8 mouse cellular contexts compared by ENCODE assay signal in the genomic region with DNA sequence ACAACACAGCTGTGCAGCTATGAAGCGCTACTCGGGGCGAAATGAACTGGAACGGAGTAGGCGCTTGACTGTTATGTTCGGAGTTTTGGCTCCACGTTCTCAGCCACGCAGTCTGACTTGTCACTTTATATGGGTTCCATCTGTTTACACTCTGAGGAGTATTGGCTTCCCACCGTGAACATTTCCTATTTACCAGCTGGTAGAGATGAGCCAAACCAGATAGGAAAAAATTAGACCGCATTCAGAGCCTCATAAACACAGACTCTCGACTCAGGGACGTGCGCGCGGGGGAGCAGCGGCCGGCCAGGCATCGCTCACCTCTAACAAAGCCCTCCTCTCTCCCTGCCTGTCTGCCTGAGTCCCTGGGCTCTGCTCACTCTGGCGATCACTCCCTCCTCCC.
DNase-seq lines count a peak whose midpoint lies in the region; ATAC-seq and TF ChIP-seq lines count a peak whose summit lies in the region.

No protein-coding gene starts in this region.

- 3% methylated on average over 19 of the region's 19 CpGs for WGBS in forebrain, postnatal 0 days
- WGBS in hindbrain, embryonic 16.5 days: 5% methylated on average over 19 of the region's 19 CpGs
- WGBS in lung, embryonic 15.5 days: 13% methylated on average over 19 of the region's 19 CpGs

- no peak for TF ChIP-seq CTCF in forebrain, postnatal 0 days (IDR thresholded peaks at IDR 0.05; ENCODE audit: low read depth)

- H3K9me3 ChIP-seq in forebrain, postnatal 0 days (ENCODE audit: low read length): no peaks in the 10 kb centered on the region
- H3K9me3 ChIP-seq in hindbrain, embryonic 16.5 days (ENCODE audit: control insufficient read depth, low read length): no peaks in the 10 kb centered on the region
- H3K9me3 ChIP-seq in lung, embryonic 15.5 days: no peaks in the 10 kb centered on the region

- no peak overlapping the region for H3K4me3 ChIP-seq in forebrain, postnatal 0 days (ENCODE audit: low read depth, low read length)
- H3K4me3 ChIP-seq in hindbrain, embryonic 16.5 days (ENCODE audit: low read length): no peak overlapping the region
- H3K4me3 ChIP-seq in lung, embryonic 15.5 days: no peak overlapping the region

- no peaks in the 10 kb centered on the region for H3K36me3 ChIP-seq in forebrain, postnatal 0 days (ENCODE audit: insufficient read depth)
- no peaks in the 10 kb centered on the region for H3K36me3 ChIP-seq in hindbrain, embryonic 16.5 days (ENCODE audit: control insufficient read depth, insufficient read depth, low read length)
- no peaks in the 10 kb centered on the region for H3K36me3 ChIP-seq in lung, embryonic 15.5 days

- H3K4me1 ChIP-seq in forebrain, postnatal 0 days (ENCODE audit: insufficient read depth): peaks cover 16% of the 10 kb centered on the region
- H3K4me1 ChIP-seq in hindbrain, embryonic 16.5 days (ENCODE audit: control insufficient read depth, insufficient read depth, low read depth, low read length): peaks cover 12% of the 10 kb centered on the region
- H3K4me1 ChIP-seq in lung, embryonic 15.5 days: peaks cover 14% of the 10 kb centered on the region

- intact Hi-C loops in gastrocnemius, postnatal 36 days (cut with DNase I): loop anchor here (5.0 kb wide), 2 partner anchors 56 to 141 kb away; no protein-coding TSS in a partner anchor

- peak; percentile 39 for DNase-seq in kidney, postnatal 14 days
- no peak for DNase-seq in kidney, adult 8-10 months
- peak; percentile 91 for DNase-seq in forebrain, postnatal 0 days
- peak; percentile 18 for DNase-seq in skeletal muscle tissue, adult 2 months (ENCODE audit: low read depth, low spot score)
- DNase-seq in adrenal gland, adult 8-10 months: no peak
- no peak for DNase-seq in gastrocnemius, postnatal 36 days

- no peaks in the 10 kb centered on the region for H3K27me3 ChIP-seq in forebrain, postnatal 0 days (ENCODE audit: insufficient read depth, low read length)
- no peaks in the 10 kb centered on the region for H3K27me3 ChIP-seq in hindbrain, embryonic 16.5 days (replicated peaks; ENCODE audit: control insufficient read depth, insufficient read depth, low read length)
- H3K27me3 ChIP-seq in lung, embryonic 15.5 days: no peaks in the 10 kb centered on the region; the same call in 1 of the 2 replicates

- H3K4me2 ChIP-seq in forebrain, postnatal 0 days (ENCODE audit: low read depth): peak overlapping the region; percentile 19
- peak overlapping the region; percentile 32 for H3K4me2 ChIP-seq in hindbrain, embryonic 16.5 days (ENCODE audit: low read length)
- no peak overlapping the region; the same call in 1 of the 2 replicates for H3K4me2 ChIP-seq in lung, embryonic 15.5 days

- H3K9ac ChIP-seq in forebrain, postnatal 0 days: no peak overlapping the region
- no peak overlapping the region for H3K9ac ChIP-seq in hindbrain, embryonic 16.5 days (ENCODE audit: low read depth, low read length)
- H3K9ac ChIP-seq in lung, embryonic 15.5 days: no peak overlapping the region

- H3K27ac ChIP-seq in forebrain, postnatal 0 days (ENCODE audit: low read depth, low read length): peak overlapping the region; percentile 96
- H3K27ac ChIP-seq in hindbrain, embryonic 16.5 days (ENCODE audit: low read depth, low read length): no peak overlapping the region
- peak overlapping the region; percentile 75 for H3K27ac ChIP-seq in lung, embryonic 15.5 days

- peak; percentile 93 for ATAC-seq in forebrain, postnatal 0 days
- peak; percentile 85 for ATAC-seq in hindbrain, embryonic 16.5 days
- peak; percentile 88 for ATAC-seq in lung, embryonic 15.5 days (ENCODE audit: borderline replicate concordance, extremely low read depth, low FRiP score, low TSS enrichment)

Comparison
In these comparisons a context has a peak if more than half of its experiments do, and no peak if none do; other contexts are left out.
1. DNase-seq: peak in kidney, postnatal 14 days (single experiment), forebrain, postnatal 0 days (single experiment) and skeletal muscle tissue, adult 2 months (single experiment); none in kidney, adult 8-10 months (0 of 2), adrenal gland, adult 8-10 months (single experiment) and gastrocnemius, postnatal 36 days (0 of 2).
2. Peak in every context shown above with its lines, with median percentiles within 50 percentile points of each other: ATAC-seq.